Mouse (Mus musculus) testis, adult 2 months (tissue): Measurements from ENCODE around the gene Hcn2. TPM values are rescaled to one million over a fixed set of nuclear protein-coding genes. Genes with fewer than 3 reads are reported as not detected.

Source experiments
- H3K27ac ChIP-seq: fragments of 200-500 bp; 2 replicates; pipeline ENCODE4 v1.5.1; 2012; ENCODE audit warnings: low read depth, low read length; ENCODE audit not compliant: control insufficient read depth, insufficient read depth
- H3K27me3 ChIP-seq: fragments of 200-500 bp; 2 replicates; pipeline ENCODE4 v1.6.1; 2012; ENCODE audit warnings: mild to moderate bottlenecking, low read length, moderate library complexity; ENCODE audit not compliant: control insufficient read depth, insufficient read depth
- H3K36me3 ChIP-seq: fragments of 200-500 bp; 2 replicates; pipeline ENCODE4 v1.6.1; 2012; ENCODE audit warnings: mild to moderate bottlenecking, low read length; ENCODE audit not compliant: control insufficient read depth, insufficient read depth
- H3K4me1 ChIP-seq: fragments of 200-500 bp; 2 replicates; pipeline ENCODE4 v1.6.1; 2012; ENCODE audit warnings: low read length; ENCODE audit not compliant: control insufficient read depth, insufficient read depth
- H3K4me3 ChIP-seq: fragments of 200-500 bp; 2 replicates; pipeline ENCODE4 v1.5.1; 2012; ENCODE audit warnings: low read depth, mild to moderate bottlenecking, low read length, moderate library complexity, mixed read lengths; ENCODE audit not compliant: control insufficient read depth
- CTCF ChIP-seq: fragments of 200-500 bp; IDR thresholded peaks from 2 replicates; pipeline ENCODE4 v1.5.1; 2012; ENCODE audit warnings: low read depth, mild to moderate bottlenecking, inconsistent platforms, low read length, moderate library complexity; ENCODE audit not compliant: control insufficient read depth, insufficient read depth, insufficient replicate concordance
- POLR2A ChIP-seq: fragments of 200-500 bp; IDR thresholded peaks from 2 replicates; pipeline ENCODE4 v1.6.1; 2012; ENCODE audit warnings: low read depth, mild to moderate bottlenecking, inconsistent platforms, low read length, moderate library complexity; ENCODE audit not compliant: control insufficient read depth
- polyA plus RNA-seq: library from polyadenylated mRNA; depleted of rRNA; stranded (reverse); fragments of >200 nt; gene quantifications from 2 replicates; pipeline ENCODE4 v1.2.3, GENCODE M21; 2012

Hcn2 gene
- polyA plus RNA-seq, 1 experiment: 0.69 TPM

DNA sequence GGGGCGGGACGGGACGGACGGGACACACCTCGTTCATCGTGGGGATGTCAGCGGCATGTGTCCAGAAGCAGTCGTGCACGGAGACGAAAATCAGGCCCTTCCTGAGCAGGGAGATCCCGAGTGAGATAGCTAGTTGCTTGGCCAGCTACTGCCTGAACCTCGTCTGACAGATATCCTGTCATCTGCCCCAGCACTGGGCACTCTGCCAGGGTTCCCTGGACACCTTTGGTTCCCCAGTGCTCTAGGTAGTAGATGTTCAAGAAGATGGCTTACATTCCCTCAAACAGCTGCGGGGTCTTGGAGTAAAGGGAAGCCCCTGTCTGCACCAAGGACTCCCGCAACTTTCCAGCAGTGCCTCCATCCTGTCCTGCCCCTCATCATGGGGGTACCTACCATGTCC is 20.3 kb downstream of the Hcn2 start:
- no peak overlapping the region for H3K27ac ChIP-seq
- H3K4me1 ChIP-seq: peaks cover 23% of the 10 kb centered on the region
- no peaks in the 10 kb centered on the region; the same call in none of the 2 replicates for H3K36me3 ChIP-seq
- no peak for TF ChIP-seq CTCF
- H3K27me3 ChIP-seq: no peaks in the 10 kb centered on the region
- no peak overlapping the region for H3K4me3 ChIP-seq

DNA sequence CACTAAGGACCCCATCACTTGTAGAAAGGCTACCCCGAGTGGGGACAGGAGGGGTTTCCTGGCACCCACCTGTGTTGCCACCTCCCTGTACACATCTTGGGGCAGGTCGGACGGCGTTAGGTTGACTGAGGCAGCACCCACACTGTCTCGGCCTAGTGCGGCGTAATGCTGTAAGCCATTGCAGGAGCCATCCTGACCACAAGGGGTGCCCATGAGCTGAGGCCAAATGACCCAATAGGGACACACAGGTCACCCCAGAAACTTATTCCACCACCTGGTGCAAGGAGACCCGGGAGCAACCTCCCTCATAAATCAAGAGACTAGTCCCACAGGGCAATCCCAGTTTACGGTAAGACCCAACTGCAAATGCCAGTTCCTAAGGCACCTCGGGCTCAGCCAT is 21.8 kb downstream of the Hcn2 start:
- TF ChIP-seq POLR2A (no peak), CTCF (peak; percentile 66; the same call in 1 of the 2 replicates)
- Histone ChIP-seq H3K27ac (no peak overlapping the region), H3K4me3 (no peak overlapping the region), H3K4me1 (peaks cover 23% of the 10 kb centered on the region), H3K27me3 (no peaks in the 10 kb centered on the region), H3K36me3 (no peaks in the 10 kb centered on the region; the same call in none of the 2 replicates)

- no peak for TF ChIP-seq CTCF
- TF ChIP-seq POLR2A: no peak
- Histone ChIP-seq H3K36me3 (no peaks in the 10 kb centered on the region; the same call in none of the 2 replicates), H3K27ac (no peak overlapping the region), H3K4me3 (no peak overlapping the region), H3K27me3 (no peaks in the 10 kb centered on the region), H3K4me1 (peaks cover 23% of the 10 kb centered on the region)
These were observed 22.8 kb downstream of the Hcn2 start for GRCm38 (mm10) chr10:79739234-79739633.

DNA sequence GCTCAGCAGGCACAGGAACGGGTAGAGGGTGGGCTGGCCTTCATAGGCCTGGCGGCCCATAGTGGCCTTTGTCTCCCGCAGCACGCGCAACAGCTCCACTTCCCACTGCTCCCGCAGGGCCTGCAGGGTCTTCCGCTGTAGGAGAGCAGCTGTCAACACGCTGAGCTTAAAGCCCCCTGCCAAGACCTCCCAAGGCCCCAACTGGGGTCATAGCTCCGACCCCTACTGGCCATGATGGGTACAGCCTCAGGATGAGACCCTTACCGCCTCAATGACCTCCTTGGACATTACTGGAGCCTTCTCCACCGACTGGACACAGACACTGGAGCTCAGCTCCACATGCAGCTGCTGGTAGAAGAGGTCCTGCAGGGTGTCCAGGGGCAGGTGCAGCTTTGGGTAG is 24.4 kb downstream of the Hcn2 start:
- Histone ChIP-seq H3K36me3 (no peaks in the 10 kb centered on the region; the same call in none of the 2 replicates), H3K27ac (no peak overlapping the region)

DNA sequence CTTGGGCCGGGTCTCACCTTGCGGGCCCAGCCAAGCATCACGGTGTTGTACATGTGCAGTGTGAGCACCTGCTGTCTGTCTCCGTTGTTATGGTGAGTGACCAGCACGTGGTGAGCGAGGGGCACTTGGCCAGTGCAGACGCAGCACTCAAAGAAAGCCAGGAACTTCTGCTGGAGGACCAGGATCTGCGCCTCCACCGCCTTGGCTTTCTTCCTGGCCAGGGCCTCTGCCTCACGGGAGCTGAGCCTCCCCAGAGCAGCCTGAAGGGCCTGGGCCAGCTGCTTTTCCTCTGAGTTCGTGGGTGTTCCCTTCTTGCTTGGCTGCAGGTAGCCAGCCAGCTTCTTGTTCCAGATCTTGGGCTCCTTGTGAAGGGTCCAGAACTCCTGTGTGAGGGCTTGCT is 26.7 kb downstream of the Hcn2 start:
- Histone ChIP-seq H3K4me3 (no peak overlapping the region), H3K27me3 (no peaks in the 10 kb centered on the region), H3K27ac (no peak overlapping the region), H3K4me1 (peaks cover 5% of the 10 kb centered on the region), H3K36me3 (no peaks in the 10 kb centered on the region; the same call in none of the 2 replicates)
- TF ChIP-seq CTCF (no peak), POLR2A (no peak)

More for the DNA sequence above, 24.4 kb downstream of the Hcn2 start:
- no peaks in the 10 kb centered on the region for H3K27me3 ChIP-seq
- H3K4me1 ChIP-seq: peaks cover 16% of the 10 kb centered on the region
- H3K4me3 ChIP-seq: no peak overlapping the region
- TF ChIP-seq POLR2A (no peak), CTCF (0 out of 2 replicates have a peak, but pooled peaks have one; percentile 4)

DNA sequence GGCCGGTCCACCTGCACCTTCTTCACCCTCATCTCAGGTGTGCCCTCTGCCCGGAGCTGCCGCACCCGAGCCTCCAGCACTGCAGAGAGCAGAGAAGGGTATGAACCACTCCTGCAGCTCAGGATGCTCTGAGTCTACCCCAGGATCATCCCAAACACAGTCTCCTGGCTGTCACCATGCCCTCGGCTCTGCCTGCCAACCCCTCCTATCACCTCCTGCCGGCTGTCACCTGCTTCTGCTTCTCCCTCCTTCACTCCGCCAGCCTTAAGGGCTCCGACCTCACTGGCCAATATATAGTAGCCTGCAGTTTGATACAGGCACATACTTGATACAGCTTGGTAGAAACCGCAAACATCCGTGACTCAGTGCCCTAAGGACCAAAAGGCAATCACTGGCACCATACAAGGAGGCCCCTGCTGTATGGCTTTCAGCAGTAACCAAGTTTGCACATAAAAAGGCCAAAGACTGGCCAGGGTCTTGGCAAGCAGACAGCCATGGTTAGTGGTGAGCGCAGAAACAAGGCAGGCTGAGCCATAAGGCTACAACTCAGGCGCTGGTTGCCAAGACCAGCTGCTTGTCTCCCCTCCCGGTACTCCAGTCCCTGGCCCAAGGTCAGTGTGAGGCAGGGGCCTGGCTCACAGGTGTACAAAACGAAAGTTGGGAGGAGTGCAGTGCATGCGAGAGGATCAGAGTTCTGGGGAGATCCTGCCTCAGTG is 27.4 kb downstream of the Hcn2 start:
- Histone ChIP-seq H3K4me3 (no peak overlapping the region), H3K27ac (no peak overlapping the region), H3K36me3 (no peaks in the 10 kb centered on the region; the same call in none of the 2 replicates), H3K4me1 (peaks cover 4% of the 10 kb centered on the region), H3K27me3 (no peaks in the 10 kb centered on the region)
- TF ChIP-seq POLR2A (no peak), CTCF (no peak)

DNA sequence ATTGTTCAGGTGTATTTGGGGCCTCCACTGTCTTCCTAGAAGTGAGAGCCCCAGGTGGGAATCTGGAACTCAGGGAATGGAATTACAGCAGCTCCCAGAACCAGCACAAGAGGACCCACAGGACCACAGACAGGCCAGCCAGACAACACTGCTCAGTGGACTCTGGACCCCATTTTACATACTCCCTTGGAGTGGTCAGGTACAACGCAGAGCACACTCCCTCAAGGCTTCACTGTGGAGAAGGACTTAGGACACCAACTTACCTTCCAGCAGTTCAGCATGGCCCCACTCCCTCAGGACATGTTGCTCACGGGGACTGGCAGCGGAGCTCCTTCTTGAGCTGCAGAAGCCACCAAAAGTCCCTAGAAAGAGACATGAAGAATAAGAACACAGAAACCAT is 29.0 kb downstream of the Hcn2 start:
- H3K4me3 ChIP-seq: no peak overlapping the region
- H3K27me3 ChIP-seq: no peaks in the 10 kb centered on the region
- H3K36me3 ChIP-seq: no peaks in the 10 kb centered on the region; the same call in none of the 2 replicates
- TF ChIP-seq CTCF (no peak), POLR2A (no peak)
- no peak overlapping the region for H3K27ac ChIP-seq
- H3K4me1 ChIP-seq: peaks cover 4% of the 10 kb centered on the region

DNA sequence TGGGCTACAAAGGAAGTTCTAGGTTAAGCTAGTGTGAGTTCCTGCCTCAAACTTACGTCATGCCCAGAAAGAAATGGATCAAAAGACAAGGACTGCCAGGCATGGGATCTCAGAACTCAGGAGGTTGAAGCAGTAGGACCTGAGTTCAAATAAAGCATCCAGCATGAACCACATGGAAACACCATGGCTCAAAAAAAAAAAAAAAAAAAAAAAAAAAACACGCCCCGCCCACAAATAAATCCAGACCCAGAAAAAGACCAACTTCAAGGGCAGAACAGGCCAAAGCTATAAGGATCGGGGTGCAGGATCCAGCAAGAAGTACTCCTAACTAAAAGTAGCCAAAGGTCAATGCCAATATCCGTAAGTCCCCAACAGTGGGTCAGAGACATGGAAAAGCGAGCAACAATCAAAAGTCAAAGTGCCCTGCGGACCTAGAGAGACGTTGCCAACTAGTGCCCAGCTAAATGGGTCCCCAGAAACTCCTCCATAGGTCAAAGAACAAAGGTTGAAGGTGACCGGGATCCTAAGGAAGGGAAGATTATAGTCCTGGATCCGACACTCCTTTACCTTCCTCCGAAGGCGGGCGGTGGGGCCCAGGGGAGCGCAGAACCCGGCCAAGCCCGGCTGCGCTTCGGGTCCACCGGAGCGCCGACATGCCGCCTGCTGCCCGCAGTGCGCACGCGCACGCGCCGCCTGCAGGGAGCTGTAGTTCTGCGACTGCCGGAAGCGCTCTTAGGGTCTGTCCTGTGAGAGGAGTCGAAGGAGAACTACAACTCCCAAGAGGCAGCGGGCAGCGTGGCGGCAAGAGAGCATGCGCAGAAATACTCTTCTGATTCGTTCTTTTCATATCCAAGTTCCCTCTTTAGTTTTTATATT is 29.7 kb downstream of the Hcn2 start, which contains the start of gene Polrmt:
TSS of gene Polrmt (minus strand) at position 684 of the 876 bp plus-strand sequence.
- H3K4me3 ChIP-seq: peak within 1 kb of the TSS; percentile 88
- peak within 1 kb of the TSS; percentile 30 for H3K27ac ChIP-seq
- peaks cover 4% of the 10 kb centered on the region for H3K4me1 ChIP-seq
- no peaks in the 10 kb centered on the region; the same call in 1 of the 2 replicates for H3K36me3 ChIP-seq
- no peaks in the 10 kb centered on the region for H3K27me3 ChIP-seq
- TF ChIP-seq CTCF (no peak), POLR2A (peak; percentile 84)
